Mouse (Mus musculus) right cerebral cortex, adult 2 months (tissue): ENCODE results near the gene Kxd1.
"Not testable (repeated sequence)": the region's sequence is repeated elsewhere in the genome, so short reads cannot be mapped to it uniquely, and the experiment has no call there.

Source experiments
- DNase-seq, 2 experiments: peaks; one replicate each; pipeline ENCODE4 v3.0.0; 2021 to 2022; ENCODE audit warnings: low spot score in 2 of 2

Gene Kxd1

DNA sequence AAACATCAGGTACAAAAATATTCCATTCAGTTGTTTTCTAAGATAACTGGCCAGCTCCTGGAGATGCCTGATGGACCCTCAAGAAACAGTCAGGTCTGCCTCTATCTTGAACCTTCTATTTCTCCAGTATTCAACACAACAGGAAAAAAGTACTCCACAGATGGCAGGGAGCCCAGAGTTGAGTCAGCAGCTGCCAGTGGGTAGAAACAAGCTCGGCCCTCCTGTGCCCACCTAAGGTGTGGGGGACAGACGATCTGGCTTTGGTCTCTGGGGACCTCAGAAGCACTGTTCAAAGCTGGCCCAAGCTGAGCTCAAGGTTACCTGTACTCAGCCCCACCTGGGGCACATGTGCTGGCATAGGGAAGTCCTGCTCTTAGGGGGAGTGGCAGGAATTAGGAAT is 14.3 kb downstream of the Kxd1 start:
- DNase-seq: peak; percentile 76

DNA sequence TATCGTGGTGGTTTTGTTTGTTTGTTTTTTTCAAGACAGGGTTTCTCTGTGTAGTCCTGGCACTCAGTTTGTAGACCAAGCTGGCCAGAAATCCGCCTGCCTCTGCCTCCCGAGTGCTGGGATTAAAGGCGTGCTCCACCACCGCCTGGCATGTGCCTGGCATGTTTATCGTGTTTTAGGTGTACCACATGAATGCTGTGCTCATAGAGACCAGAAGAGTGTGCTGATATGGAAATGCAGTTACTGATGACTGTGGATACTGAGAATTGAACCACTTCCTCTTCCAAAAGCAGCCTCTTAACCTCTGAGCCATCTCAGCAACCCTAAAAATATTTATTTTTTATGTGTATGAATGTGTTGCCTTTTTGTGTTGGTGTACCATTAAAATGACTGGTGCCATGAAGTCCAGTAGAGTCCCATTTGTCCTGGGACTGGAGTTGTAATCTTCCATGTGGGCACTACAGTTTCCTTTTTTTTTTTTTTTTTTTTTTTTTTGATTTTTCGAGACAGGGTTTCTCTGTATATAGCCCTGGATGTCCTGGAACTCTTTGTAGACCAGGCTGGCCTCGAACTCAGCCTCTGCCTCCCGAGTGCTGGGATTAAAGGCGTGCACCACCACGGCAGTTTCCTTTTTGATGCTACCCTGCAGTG is 15.4 kb downstream of the Kxd1 start:
- DNase-seq: no peak

- DNase-seq: no peak
Measured at GRCm38 (mm10) chr8:70511770-70512169, 16.0 kb downstream of the Kxd1 start.

DNA sequence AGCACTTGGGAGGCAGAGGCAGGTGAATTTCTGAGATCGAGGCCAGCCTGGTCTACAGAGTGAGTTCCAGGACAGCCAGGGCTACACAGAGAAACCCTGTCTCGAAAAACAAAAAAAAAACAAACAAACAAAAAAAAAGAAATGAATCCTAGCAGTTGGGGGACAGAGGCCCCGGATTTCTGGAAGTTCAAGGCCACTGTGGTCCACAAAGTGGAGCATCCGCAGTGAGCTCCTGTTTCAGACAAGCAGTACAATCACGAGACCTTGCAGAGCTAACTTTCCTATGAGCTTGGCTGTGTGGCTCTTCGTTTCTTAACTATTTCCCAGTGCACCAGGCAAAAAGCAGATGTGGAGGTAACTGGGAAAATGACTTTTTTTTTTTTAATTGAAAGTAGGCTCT is 16.6 kb downstream of the Kxd1 start:
- not testable (repeated sequence) for DNase-seq

- peak; percentile 98 for DNase-seq
Measured at GRCm38 (mm10) chr8:70510228-70510915, 17.4 kb downstream of the Kxd1 start, which contains the start of gene Uba52. Gene Uba52, minus strand, starts transcription at chr8:70510801.

- DNase-seq: no peak
Measured at GRCm38 (mm10) chr8:70509281-70509952, 18.3 kb downstream of the Kxd1 start.

- DNase-seq: no peak
Measured at GRCm38 (mm10) chr8:70507027-70507393, 20.7 kb downstream of the Kxd1 start.

DNA sequence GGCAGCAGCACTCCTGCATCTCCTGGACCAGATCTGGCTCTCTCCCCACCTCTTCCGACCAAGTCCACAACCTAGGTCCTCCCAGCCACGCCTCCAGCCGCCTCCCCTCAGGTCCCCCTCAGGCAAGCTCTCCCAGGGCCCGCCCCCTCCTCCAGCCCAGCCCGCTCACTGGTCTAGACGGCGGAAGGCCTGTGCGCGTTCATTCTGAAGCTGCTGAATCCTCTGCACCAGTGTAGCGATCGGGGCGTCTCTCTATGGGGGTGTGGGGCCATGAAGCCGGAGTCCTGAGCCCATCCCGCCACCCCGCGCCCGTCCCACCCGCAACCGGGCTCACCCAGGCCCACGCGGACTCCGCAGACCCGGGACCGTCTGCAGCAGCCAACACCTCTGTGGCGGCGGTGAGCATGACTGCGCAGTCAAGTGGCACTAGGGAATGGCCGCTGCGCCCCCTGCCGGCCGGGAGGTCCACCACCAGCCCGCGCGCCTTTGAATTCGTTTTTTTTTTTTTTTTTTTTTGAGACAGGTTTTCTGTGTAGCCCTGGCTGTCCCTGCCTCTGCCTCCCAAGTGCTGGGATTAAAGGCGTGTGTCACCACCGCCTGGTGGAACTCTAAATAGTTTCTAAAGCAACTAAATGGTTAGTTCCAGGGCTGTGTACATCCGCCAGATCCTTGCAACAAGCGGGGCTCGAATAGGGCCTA is 21.3 kb downstream of the Kxd1 start, which contains the start of gene Rex1bd:
Gene Rex1bd, minus strand, starts transcription at position 425 of the 699 bp plus-strand sequence.
- DNase-seq: peak; percentile 94 to 97

GRCm38 (mm10) chr8:70505698-70506327 is 21.9 kb downstream of the Kxd1 start:
- no peak for DNase-seq

GRCm38 (mm10) chr8:70504851-70505250 is 22.9 kb downstream of the Kxd1 start:
- DNase-seq: peak; percentile 83 to 93

GRCm38 (mm10) chr8:70504291-70504716 is 23.5 kb downstream of the Kxd1 start:
- DNase-seq: peak; percentile 47 to 53

GRCm38 (mm10) chr8:70503062-70503750 is 24.6 kb downstream of the Kxd1 start:
- peak in 1 of 2 experiments; percentile 50 for DNase-seq

GRCm38 (mm10) chr8:70502540-70502939 is 25.2 kb downstream of the Kxd1 start:
- DNase-seq: no peak

DNA sequence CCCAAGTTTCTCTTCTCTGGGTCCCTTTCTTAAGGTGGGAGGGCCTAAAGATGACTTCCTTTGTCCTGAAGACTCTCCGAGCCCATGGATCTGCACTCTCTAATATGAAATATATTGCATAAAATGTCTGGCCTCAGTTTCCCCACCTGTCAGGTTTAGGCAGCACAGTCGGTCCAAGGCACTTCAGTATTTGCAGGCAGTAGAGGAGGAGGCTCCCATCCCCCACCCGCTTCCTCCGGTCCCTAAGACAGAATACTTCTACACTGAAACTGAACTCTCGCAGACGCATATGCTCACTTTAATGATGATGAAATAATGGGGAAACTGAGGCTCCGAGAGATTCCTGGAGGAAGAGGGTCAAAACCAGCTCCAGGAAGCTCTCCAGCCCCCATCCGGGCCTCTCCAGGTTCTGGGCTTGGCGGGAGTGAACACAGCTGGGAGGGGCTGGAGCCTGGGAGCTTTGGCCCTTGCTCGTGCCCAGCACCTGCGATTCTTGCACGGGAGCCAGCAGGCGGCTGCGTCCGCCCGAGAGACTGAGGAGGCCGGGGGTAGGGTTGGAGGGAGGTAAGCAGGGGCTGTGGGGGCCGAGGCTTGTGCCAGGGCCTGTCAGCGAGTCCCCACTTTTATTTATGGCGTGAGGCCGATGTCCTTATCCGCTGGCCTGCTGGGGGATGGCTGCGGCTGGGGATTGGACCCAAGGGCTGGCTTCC is 25.8 kb downstream of the Kxd1 start:
- DNase-seq: no peak

DNA sequence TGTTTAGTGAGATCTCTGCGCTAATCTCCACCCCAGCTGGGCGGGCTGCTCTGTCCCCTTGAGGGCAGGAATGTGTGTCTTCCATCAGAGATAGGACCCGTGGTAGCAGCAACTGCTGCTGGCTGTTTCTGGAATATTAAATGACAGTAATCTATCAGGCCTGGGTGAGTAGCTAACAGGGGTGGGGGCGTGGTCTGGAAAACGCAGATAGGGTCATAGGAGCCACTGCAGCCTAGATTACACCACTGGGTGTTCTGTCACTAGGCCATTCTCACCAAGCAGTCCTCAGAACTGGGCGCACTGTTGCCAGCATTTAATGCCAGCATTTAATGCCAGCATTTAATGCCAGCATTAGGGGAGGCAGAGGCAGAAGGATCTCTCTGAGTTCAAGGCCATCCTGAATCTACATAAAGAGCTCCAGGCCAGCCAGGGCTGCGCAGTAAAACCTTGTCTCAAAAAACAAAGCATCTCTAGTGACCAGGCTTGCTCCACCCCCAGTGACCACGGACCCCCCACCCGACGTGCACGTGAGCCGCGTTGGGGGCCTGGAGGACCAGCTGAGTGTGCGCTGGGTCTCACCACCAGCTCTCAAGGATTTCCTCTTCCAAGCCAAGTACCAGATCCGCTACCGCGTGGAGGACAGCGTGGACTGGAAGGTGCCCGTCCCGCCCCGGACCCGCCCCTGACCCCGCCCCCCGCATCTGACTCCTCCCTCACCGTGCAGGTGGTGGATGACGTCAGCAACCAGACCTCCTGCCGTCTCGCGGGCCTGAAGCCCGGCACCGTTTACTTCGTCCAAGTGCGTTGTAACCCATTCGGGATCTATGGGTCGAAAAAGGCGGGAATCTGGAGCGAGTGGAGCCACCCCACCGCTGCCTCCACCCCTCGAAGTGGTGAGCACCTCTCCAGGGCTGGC is 27.1 kb downstream of the Kxd1 start:
- DNase-seq: no peak

DNA sequence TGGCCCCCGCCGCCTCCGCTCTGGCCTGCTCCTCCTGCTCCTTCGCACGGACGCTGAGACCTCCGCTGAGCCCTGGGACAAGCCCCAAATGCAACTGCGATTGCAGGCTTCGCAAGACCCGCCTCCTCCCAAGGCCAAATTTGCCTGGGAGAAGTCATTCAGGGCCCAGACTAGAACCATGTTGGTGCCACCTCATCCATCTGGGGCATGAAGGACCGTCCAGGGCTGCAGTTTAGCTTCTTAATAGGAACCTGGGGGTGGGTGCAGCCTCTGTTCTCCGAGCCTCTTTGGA is 32.0 kb downstream of the Kxd1 start:
- DNase-seq: no peak

DNA sequence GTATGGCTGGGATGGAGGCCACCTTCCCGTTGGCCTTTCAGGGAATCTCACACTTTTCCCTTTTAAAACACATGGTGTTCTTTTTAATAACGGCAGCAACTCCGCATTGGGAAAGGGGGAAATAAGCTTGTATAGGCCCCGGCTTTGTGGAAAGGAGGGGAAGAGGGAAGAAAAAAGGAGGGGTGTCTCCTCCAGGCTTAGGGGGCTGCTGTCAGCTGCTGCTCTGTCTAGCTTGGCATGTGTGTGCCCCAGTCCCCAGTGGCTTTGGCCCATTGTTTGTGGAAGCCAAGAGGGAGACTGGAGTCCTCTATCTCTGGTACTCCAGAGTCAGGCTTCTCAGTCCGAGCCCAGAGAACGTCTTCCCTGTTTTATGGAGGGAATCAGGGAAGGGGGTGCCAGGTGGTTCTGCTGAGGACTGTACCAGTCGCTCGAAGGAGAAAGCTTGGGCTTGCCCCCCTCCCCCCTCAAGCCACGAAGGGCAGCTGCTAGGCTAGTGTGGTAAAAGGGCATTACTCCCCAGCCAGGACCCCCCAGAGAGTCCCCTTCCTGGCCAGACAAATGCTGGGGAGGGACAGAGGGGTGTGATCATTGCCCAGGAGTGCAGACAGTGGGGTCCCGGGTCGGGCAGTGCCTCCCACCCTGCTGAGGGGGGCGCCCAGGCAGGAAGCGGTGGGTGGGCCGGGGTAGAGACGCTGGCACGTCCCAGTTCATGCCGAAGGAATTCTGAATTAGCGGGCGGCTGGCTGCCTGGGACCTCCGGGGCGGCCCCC is 32.6 kb downstream of the Kxd1 start:
- no peak for DNase-seq

DNA sequence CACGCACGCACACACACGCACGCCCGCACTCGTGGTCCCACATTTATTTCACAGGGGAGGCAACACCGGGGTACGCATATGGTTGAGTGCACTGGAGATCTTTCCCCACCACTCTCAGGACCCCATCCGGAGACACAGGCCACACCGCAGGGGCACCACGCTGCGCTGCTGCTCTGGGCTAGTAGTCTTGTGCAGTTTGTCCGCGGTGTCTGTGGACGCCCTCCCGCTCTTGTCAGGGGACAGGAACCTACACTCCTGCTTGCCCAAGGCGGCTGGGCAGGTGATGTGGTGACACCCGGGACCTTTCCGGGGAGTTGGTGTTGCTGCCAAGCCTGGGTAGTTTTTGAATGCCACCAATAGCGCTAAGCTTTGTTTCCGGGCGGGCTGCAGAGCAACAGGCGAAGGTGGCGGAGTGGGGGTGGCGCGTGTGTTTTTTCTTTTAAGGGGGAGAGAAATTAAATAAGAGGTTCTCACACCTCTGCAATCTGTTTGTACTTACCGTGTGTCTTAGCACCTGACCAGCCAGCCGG is 33.3 kb downstream of the Kxd1 start:
- DNase-seq: no peak
